Mouse (Mus musculus) midbrain, embryonic 16.5 days (tissue): ENCODE results near the gene Ubtf. TPM values are rescaled to one million over a fixed set of nuclear protein-coding genes. Genes with fewer than 3 reads are reported as not detected.

Experiments
- polyA plus RNA-seq: library from polyadenylated mRNA; unstranded; fragments of >200 nt; fragmentation: Nextera tagmentation; extraction: Ambion mirVana; gene quantifications from 2 replicates; pipeline ENCODE4 v1.2.1, GENCODE M21; 2015

The Ubtf gene
- polyA plus RNA-seq, 1 experiment from 2014 or later, result 70.1 TPM

Other genes starting within 250 kb of the Ubtf start
- 31.8 and 39.9 TPM in 2 replicates for gene Mpp2, start 231.2 kb downstream of the Ubtf start, polyA plus RNA-seq
- not detected in 2 replicates for gene Ppy, start 218.4 kb downstream of the Ubtf start, polyA plus RNA-seq
- gene Pyy, start 211.9 kb downstream of the Ubtf start, polyA plus RNA-seq, result not detected in 2 replicates
- gene Nags, start 174.2 kb downstream of the Ubtf start, polyA plus RNA-seq, result 0.20 TPM in 1 of 2 replicates, not detected in the other
- gene Tmem101, start 163.3 kb downstream of the Ubtf start, polyA plus RNA-seq, result 45.8 and 46.5 TPM in 2 replicates
- gene Lsm12, start 134.4 kb downstream of the Ubtf start, polyA plus RNA-seq, result 87.8 and 95.3 TPM in 2 replicates
- gene G6pc3, start 130.1 kb downstream of the Ubtf start, polyA plus RNA-seq, result 39.0 and 42.9 TPM in 2 replicates
- 74.4 and 76.3 TPM in 2 replicates for gene Hdac5, start 89.6 kb downstream of the Ubtf start, polyA plus RNA-seq
- gene BC030867, start 70.9 kb downstream of the Ubtf start, polyA plus RNA-seq, result 1.6 and 1.8 TPM in 2 replicates
- gene Asb16, start 51.0 kb downstream of the Ubtf start, polyA plus RNA-seq, result 0.07 and 0.10 TPM in 2 replicates
- 72.8 and 78.5 TPM in 2 replicates for gene Tmub2, start 34.8 kb downstream of the Ubtf start, polyA plus RNA-seq
- 28.3 and 28.9 TPM in 2 replicates for gene Atxn7l3, start 23.1 kb downstream of the Ubtf start, polyA plus RNA-seq
- gene Slc4a1, start 46.5 kb upstream of the Ubtf start, polyA plus RNA-seq, result 2.3 and 3.5 TPM in 2 replicates
- gene Rundc3a, start 73.7 kb upstream of the Ubtf start, polyA plus RNA-seq, result 151 and 155 TPM in 2 replicates
- gene Slc25a39, start 88.2 kb upstream of the Ubtf start, polyA plus RNA-seq, result 144 and 150 TPM in 2 replicates
- 65.2 and 75.8 TPM in 2 replicates for gene Grn, start 110.6 kb upstream of the Ubtf start, polyA plus RNA-seq
- 18.1 and 20.5 TPM in 2 replicates for gene Fam171a2, start 127.9 kb upstream of the Ubtf start, polyA plus RNA-seq
- gene Itga2b, start 150.4 kb upstream of the Ubtf start, polyA plus RNA-seq, result 8.3 and 11.6 TPM in 2 replicates
- 64.1 and 64.5 TPM in 2 replicates for gene Gpatch8, start 236.7 kb upstream of the Ubtf start, polyA plus RNA-seq